ENCODE assay signal across 9 mouse cellular contexts in genomic region chr17:63857023-63857544, GRCm38 (mm10). TPM values are rescaled to one million over a fixed set of nuclear protein-coding genes. Genes with fewer than 3 reads are reported as not detected.
"Had no signal": no experiment of that assay in that cellular context is flagged by ENCODE, and none has a peak within 500 bp of the region (broad histone marks: within the 10 kb centered on the region; RNA-seq: fewer than 3 reads in every experiment).

No protein-coding gene starts in this region.

- H3K36me3 ChIP-seq: limb, embryonic 15.5 days; midbrain, embryonic 12.5 days had no signal

- H3K4me3 ChIP-seq: limb, embryonic 15.5 days; midbrain, embryonic 12.5 days had no signal

- H3K9me3 ChIP-seq: limb, embryonic 15.5 days; midbrain, embryonic 12.5 days had no signal

- H3K27me3 ChIP-seq: limb, embryonic 15.5 days had no signal

- H3K9ac ChIP-seq: limb, embryonic 15.5 days; liver, embryonic 14.5 days; midbrain, embryonic 12.5 days had no signal

- DNase-seq: kidney, postnatal 14 days; lung, adult 18-20 months; right cerebral cortex, postnatal 25 days; thymus, postnatal 4 days had no signal

- H3K4me1 ChIP-seq: limb, embryonic 15.5 days had no signal

- H3K4me2 ChIP-seq: limb, embryonic 15.5 days; midbrain, embryonic 12.5 days had no signal

- H3K27ac ChIP-seq: limb, embryonic 15.5 days; liver, embryonic 14.5 days; midbrain, embryonic 12.5 days had no signal

RNA-seq across cellular contexts. Expression of gene A930002H24Rik, which starts 6.5 kb away (rescaled TPM):
- total RNA-seq: layer of hippocampus, postnatal 14 days had no signal
- polyA plus RNA-seq: small intestine, adult 2 months had no signal
